Mouse (Mus musculus) liver, postnatal 0 days (tissue): Measurements from ENCODE around the gene Trpv1. TPM values are rescaled to one million over a fixed set of nuclear protein-coding genes. Genes with fewer than 3 reads are reported as not detected.

Experiments
- ATAC-seq: fragments of 200-750 bp; cut with Nextera tagmentation; 2 replicates; pipeline ENCODE4 v1.8.0; 2017; ENCODE audit warnings: mild to moderate bottlenecking, moderate library complexity
- DNase-seq: peaks from one replicate; pipeline ENCODE4 v3.0.0-alpha.2; 2016
- H3K27ac ChIP-seq: fragments of 300-500 bp; sonication (generic); 2 replicates; pipeline ENCODE4 v1.5.1; 2014; ENCODE audit warnings: antibody characterized with exemption, moderate library complexity, mild to moderate bottlenecking, low read depth
- H3K27me3 ChIP-seq: fragments of 300-500 bp; sonication (generic); 2 replicates; pipeline ENCODE4 v1.6.1; 2014; ENCODE audit warnings: low read length, control low read depth, mixed read lengths; ENCODE audit not compliant: insufficient read depth
- H3K36me3 ChIP-seq: fragments of 300-500 bp; sonication (generic); replicated peaks from 2 replicates; pipeline ENCODE4 v1.6.1; 2014; ENCODE audit warnings: mild to moderate bottlenecking, control low read depth, low read length, moderate library complexity, mixed read lengths; ENCODE audit not compliant: insufficient read depth
- H3K4me1 ChIP-seq: fragments of 300-500 bp; sonication (generic); 2 replicates; pipeline ENCODE4 v1.6.1; 2014; ENCODE audit warnings: antibody characterized with exemption, mild to moderate bottlenecking, control low read depth; ENCODE audit not compliant: insufficient read depth
- H3K4me2 ChIP-seq: fragments of 300-500 bp; sonication (generic); 2 replicates; pipeline ENCODE4 v1.6.1; 2014; ENCODE audit warnings: low read depth, mild to moderate bottlenecking, low read length, moderate library complexity, mixed read lengths
- H3K4me3 ChIP-seq: fragments of 300-500 bp; sonication (generic); 2 replicates; pipeline ENCODE4 v1.5.1; 2014; ENCODE audit warnings: low read depth, low read length
- H3K9ac ChIP-seq: fragments of 300-500 bp; sonication (generic); replicated peaks from 2 replicates; pipeline ENCODE4 v1.6.1; 2014; ENCODE audit warnings: mild to moderate bottlenecking, moderate library complexity
- H3K9me3 ChIP-seq: fragments of 300-500 bp; sonication (generic); 2 replicates; pipeline ENCODE4 v1.6.1; 2016; ENCODE audit warnings: mild to moderate bottlenecking, control low read depth, low read length, mixed read lengths
- CTCF ChIP-seq: sonication (generic); IDR thresholded peaks from 2 replicates; pipeline ENCODE4 v1.5.1; 2016; ENCODE audit warnings: antibody characterized with exemption, low read depth
- EP300 ChIP-seq: IDR thresholded peaks from 2 replicates; pipeline ENCODE4 v1.6.1; 2016; ENCODE audit warnings: antibody characterized with exemption, low read depth, mild to moderate bottlenecking
- WGBS: fragments of 180-500 bp; shearing (Covaris S2); extraction: QIAGEN DNeasy Blood & Tissue Kit; methylation state at CpG from one replicate; pipeline ENCODE4 v1.1.7; 2014; ENCODE audit not compliant: insufficient replicate concordance; 5-methylcytosine and 5-hydroxymethylcytosine counted together
- polyA plus RNA-seq: library from polyadenylated mRNA; unstranded; fragments of >200 nt; fragmentation: Nextera tagmentation; extraction: Ambion mirVana; gene quantifications from 2 replicates; pipeline ENCODE4 v1.2.1, GENCODE M21; 2015

Gene Trpv1
- polyA plus RNA-seq, 1 experiment from 2014 or later: 0.07 TPM

DNA sequence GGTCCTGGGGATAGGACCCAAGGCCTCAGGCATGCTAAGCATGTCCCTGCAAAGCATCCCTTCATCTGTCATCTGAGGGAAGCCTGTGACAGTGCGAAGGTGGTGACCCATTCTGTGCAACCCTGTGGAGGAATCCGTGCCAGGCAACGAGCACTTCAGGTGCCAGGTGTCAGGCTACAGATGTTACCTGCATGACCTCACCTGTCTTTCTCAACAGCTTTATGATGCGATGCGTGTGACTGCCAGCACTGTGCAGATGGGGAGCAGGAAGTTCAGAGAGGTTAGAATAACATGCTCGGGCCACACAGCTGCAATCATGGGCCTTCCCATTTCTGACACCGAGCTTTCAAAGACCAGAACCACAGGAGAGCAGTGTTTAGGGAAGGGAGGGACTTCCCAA, 28.9 kb upstream of the Trpv1 start:
- ATAC-seq: no peak
- H3K4me1 ChIP-seq: peaks cover 8% of the 10 kb centered on the region
- no peak for DNase-seq
- TF ChIP-seq EP300: no peak
- TF ChIP-seq CTCF: no peak
- no peak overlapping the region for H3K27ac ChIP-seq
- H3K36me3 ChIP-seq: peaks cover 3% of the 10 kb centered on the region; the same call in 1 of the 2 replicates
- H3K27me3 ChIP-seq: no peaks in the 10 kb centered on the region
- WGBS: 76% methylated on average over 7 of the region's 7 CpGs
- H3K4me3 ChIP-seq: no peak overlapping the region
- no peak overlapping the region for H3K4me2 ChIP-seq
- no peaks in the 10 kb centered on the region for H3K9me3 ChIP-seq
- H3K9ac ChIP-seq: no peak overlapping the region

DNA sequence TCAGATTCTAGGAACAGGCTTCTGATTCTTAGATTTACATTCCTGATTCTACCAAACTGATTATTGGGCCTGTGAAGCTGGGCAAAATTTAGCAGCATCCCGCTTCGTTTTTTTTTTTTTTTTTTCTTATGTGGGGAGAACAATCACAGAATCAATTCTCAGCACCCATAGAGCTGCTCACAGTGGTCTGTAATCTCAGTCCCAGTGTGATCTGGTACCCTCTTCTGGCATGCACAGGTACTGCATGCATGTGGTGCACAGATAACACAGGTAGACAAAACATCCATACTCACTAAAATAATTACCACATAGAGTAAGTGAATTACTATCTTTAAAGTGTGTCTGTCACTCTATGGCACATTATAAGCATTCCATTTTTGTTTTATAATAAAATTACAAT, 26.5 kb upstream of the Trpv1 start:
- Histone ChIP-seq H3K4me1 (no peaks in the 10 kb centered on the region), H3K36me3 (peaks cover 3% of the 10 kb centered on the region; the same call in 1 of the 2 replicates), H3K9ac (no peak overlapping the region), H3K9me3 (no peaks in the 10 kb centered on the region), H3K27me3 (no peaks in the 10 kb centered on the region), H3K27ac (no peak overlapping the region), H3K4me3 (no peak overlapping the region), H3K4me2 (no peak overlapping the region)
- DNase-seq: no peak
- 74% methylated on average over 2 of the region's 2 CpGs for WGBS
- no peak for TF ChIP-seq EP300
- peak; percentile 62 for TF ChIP-seq CTCF
- no peak for ATAC-seq

DNA sequence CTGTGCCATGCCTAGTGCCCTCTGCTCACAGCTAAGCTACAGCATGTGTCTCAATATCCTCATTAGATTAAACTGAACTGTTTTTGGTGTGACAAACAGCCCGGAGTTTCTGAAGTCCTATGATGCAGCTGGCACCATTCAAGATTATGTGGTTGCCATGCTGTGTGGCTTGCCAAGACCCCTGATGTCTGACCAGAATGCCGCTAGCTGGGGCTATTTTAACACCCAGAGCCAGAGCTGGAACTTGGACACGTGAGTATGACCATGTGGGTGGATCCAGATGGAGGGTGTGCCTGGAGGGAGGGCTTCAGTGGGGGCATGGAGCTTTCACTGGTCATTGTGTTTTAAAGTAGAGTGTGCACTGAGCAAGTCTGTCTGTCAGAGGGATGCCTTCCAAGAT, 20.1 kb upstream of the Trpv1 start:
- peaks cover 7% of the 10 kb centered on the region; the same call in 1 of the 2 replicates for H3K36me3 ChIP-seq
- H3K4me1 ChIP-seq: no peaks in the 10 kb centered on the region
- WGBS: 86% methylated on average over 3 of the region's 3 CpGs
- no peak overlapping the region for H3K27ac ChIP-seq
- H3K9ac ChIP-seq: no peak overlapping the region
- H3K9me3 ChIP-seq: no peaks in the 10 kb centered on the region
- TF ChIP-seq CTCF: no peak
- no peak for TF ChIP-seq EP300
- ATAC-seq (no peak), DNase-seq (no peak)
- H3K4me2 ChIP-seq: no peak overlapping the region
- H3K27me3 ChIP-seq: no peaks in the 10 kb centered on the region
- no peak overlapping the region for H3K4me3 ChIP-seq

DNA sequence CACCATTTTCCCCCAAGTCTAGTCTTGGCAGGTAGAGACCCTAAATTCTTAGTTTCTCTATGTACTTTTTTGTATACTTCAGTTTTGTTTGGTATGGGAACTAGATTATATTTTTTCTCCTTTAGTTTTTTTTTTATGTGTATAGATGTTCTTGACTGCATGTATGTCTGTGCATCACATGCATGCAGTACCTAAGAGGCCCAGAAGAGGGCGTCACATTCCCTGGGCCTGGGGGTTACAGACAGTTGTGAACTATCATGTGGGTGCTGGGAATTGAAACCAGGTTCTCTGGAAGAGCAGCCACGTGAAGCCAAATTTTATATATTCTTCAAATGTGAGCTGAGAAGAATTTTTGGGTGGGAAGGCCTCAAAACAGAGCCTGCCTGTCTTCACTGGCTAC, 14.4 kb upstream of the Trpv1 start:
- H3K27me3 ChIP-seq: no peaks in the 10 kb centered on the region
- WGBS: 60% methylated on average over 2 of the region's 2 CpGs
- H3K9ac ChIP-seq: no peak overlapping the region
- H3K36me3 ChIP-seq: peaks cover 16% of the 10 kb centered on the region; the same call in 1 of the 2 replicates
- ATAC-seq: no peak
- no peak for DNase-seq
- no peak overlapping the region for H3K27ac ChIP-seq
- TF ChIP-seq CTCF (peak; percentile 41), EP300 (no peak)
- H3K4me3 ChIP-seq: no peak overlapping the region
- H3K9me3 ChIP-seq: no peaks in the 10 kb centered on the region
- no peaks in the 10 kb centered on the region for H3K4me1 ChIP-seq
- no peak overlapping the region for H3K4me2 ChIP-seq

DNA sequence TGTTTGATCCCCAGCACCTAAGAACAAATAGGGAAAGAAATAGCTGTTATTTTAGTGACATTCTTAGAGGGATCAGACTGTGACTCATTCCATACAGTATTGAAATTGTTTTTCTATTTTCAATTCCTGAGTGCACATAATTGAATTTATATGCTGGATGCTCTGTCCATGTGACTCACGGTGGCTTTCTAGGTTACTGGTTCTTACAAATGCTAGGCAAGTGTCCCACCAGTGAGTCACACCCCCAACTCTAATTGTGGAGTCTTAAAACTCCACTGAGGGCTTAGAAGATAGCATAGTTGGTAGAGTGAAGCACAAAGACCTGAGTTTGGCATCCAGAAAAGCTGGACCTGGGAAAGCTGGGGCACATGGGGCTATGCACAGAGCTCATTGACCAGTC, 13.4 kb upstream of the Trpv1 start:
- H3K27ac ChIP-seq: no peak overlapping the region
- no peak for ATAC-seq
- H3K4me1 ChIP-seq: no peaks in the 10 kb centered on the region
- no peaks in the 10 kb centered on the region for H3K27me3 ChIP-seq
- H3K36me3 ChIP-seq: 0 out of 2 replicates have a peak, but pooled peaks cover 12% of the 10 kb centered on the region
- 84% methylated on average over 1 of the region's 1 CpGs for WGBS
- no peak for DNase-seq
- no peaks in the 10 kb centered on the region for H3K9me3 ChIP-seq
- H3K9ac ChIP-seq: no peak overlapping the region
- no peak overlapping the region for H3K4me3 ChIP-seq
- H3K4me2 ChIP-seq: no peak overlapping the region
- TF ChIP-seq CTCF: no peak
- no peak for TF ChIP-seq EP300

DNA sequence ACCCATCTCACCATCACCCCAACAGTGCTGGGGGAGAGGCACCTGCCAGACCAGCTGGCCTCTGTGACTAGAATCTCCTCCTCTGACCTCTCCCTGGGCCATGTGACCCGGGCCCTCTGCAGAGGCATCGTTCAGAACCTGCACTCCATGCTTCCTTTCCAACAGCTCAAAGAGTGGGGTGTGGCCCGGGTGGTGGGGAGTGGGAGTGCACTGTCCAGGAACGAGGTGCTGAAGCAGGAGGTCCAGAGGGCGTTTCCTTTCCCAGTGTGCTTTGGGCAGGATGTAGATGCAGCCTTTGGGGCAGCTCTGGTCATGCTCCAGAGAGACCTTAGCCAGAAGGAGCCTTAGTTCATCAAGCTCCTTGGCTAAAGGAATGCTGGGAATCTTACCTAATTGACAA, 11.2 kb upstream of the Trpv1 start:
- no peak for ATAC-seq
- WGBS: 38% methylated on average over 5 of the region's 5 CpGs

DNA sequence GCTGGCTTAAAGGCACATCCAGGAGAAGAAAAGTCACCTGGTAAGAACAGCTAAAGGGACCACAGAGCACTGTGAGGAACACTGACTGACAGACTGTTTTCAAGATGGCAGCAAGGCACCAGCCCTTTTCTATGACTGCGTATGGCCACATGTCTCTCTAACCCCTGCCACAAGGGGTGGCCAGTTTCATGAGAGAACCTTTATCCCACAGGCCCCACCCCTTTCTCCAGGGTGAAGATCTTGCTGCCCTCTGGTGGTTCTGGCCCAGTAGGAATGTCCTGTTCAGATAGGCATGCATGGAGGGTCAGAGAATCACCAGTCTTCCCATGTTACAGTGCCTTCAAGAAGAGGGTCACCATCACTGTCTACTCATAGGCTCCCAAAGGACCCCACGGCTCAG, 10.1 kb upstream of the Trpv1 start:
- Histone ChIP-seq H3K27ac (no peak overlapping the region), H3K4me3 (no peak overlapping the region), H3K9me3 (no peaks in the 10 kb centered on the region), H3K4me1 (no peaks in the 10 kb centered on the region), H3K27me3 (no peaks in the 10 kb centered on the region), H3K4me2 (no peak overlapping the region), H3K36me3 (0 out of 2 replicates have a peak, but pooled peaks cover 9% of the 10 kb centered on the region), H3K9ac (no peak overlapping the region)
- peak; percentile 62 for TF ChIP-seq CTCF
- TF ChIP-seq EP300: no peak
- ATAC-seq: peak; percentile 62; the same call in 1 of the 2 replicates
- WGBS: 48% methylated on average over 2 of the region's 2 CpGs
- DNase-seq: peak; percentile 40

More for the DNA sequence above, 11.2 kb upstream of the Trpv1 start:
- no peak for DNase-seq
- H3K27me3 ChIP-seq: no peaks in the 10 kb centered on the region
- H3K36me3 ChIP-seq: 0 out of 2 replicates have a peak, but pooled peaks cover 9% of the 10 kb centered on the region
- H3K9me3 ChIP-seq: no peaks in the 10 kb centered on the region
- H3K4me1 ChIP-seq: no peaks in the 10 kb centered on the region
- no peak for TF ChIP-seq EP300
- TF ChIP-seq CTCF: no peak
- no peak overlapping the region for H3K4me3 ChIP-seq
- H3K4me2 ChIP-seq: no peak overlapping the region
- no peak overlapping the region for H3K27ac ChIP-seq
- no peak overlapping the region for H3K9ac ChIP-seq
